Mouse (Mus musculus) hindbrain, embryonic 15.5 days (tissue): ENCODE measurements at regions not wholly inside any gene's neighbourhood (a gene's known extent, or its start where the extent isn't known, plus 50 kb on each side); places are given as distances from the start of the nearest gene placed in this dataset.

Experiments used
- ATAC-seq: fragments of 200-750 bp; cut with Nextera tagmentation; 2 replicates; pipeline ENCODE4 v1.8.0; 2017; ENCODE audit warnings: low read depth, moderate number of reproducible peaks, moderate TSS enrichment; ENCODE audit not compliant: low FRiP score
- H3K27ac ChIP-seq: fragments of 300-500 bp; sonication (generic); replicated peaks from 2 replicates; pipeline ENCODE4 v1.5.1; 2015; ENCODE audit warnings: mild to moderate bottlenecking, inconsistent platforms
- H3K27me3 ChIP-seq: fragments of 300-500 bp; sonication (generic); 2 replicates; pipeline ENCODE4 v1.6.1; 2015; ENCODE audit warnings: control low read depth, inconsistent platforms
- H3K36me3 ChIP-seq: fragments of 300-500 bp; sonication (generic); 2 replicates; pipeline ENCODE4 v1.6.1; 2015; ENCODE audit warnings: control low read depth, inconsistent platforms
- H3K4me1 ChIP-seq: fragments of 300-500 bp; sonication (generic); replicated peaks from 2 replicates; pipeline ENCODE4 v1.6.1; 2015; ENCODE audit warnings: control low read depth, inconsistent platforms
- H3K4me2 ChIP-seq: fragments of 300-500 bp; sonication (generic); 2 replicates; pipeline ENCODE4 v1.6.1; 2015; ENCODE audit warnings: moderate library complexity, mild to moderate bottlenecking, inconsistent platforms
- H3K4me3 ChIP-seq: fragments of 300-500 bp; sonication (generic); 2 replicates; pipeline ENCODE4 v1.5.1; 2015; ENCODE audit warnings: mild to moderate bottlenecking, inconsistent platforms
- H3K9ac ChIP-seq: fragments of 300-500 bp; sonication (generic); 2 replicates; pipeline ENCODE4 v1.6.1; 2015; ENCODE audit warnings: inconsistent platforms
- H3K9me3 ChIP-seq: fragments of 300-500 bp; sonication (generic); 2 replicates; pipeline ENCODE4 v1.6.1; 2016; ENCODE audit warnings: control low read depth, inconsistent platforms
- WGBS: fragments of 180-500 bp; shearing (Covaris S2); methylation state at CpG from one replicate; pipeline ENCODE4 v1.1.7; 2015; 5-methylcytosine and 5-hydroxymethylcytosine counted together

GRCm38 (mm10) chr7:145135971-145136370 is 71.9 kb downstream of the 1810010D01Rik start:
- H3K4me2 ChIP-seq = no peak overlapping the region
- no peaks in the 10 kb centered on the region for H3K36me3 ChIP-seq
- H3K27me3 ChIP-seq = no peaks in the 10 kb centered on the region
- H3K4me3 ChIP-seq = no peak overlapping the region
- 22% methylated on average over 5 of the region's 5 CpGs for WGBS
- peaks cover 3% of the 10 kb centered on the region; the same call in 1 of the 2 replicates for H3K9me3 ChIP-seq
- no peaks in the 10 kb centered on the region for H3K4me1 ChIP-seq
- ATAC-seq = no peak
- no peak overlapping the region for H3K27ac ChIP-seq
- H3K9ac ChIP-seq = no peak overlapping the region

- 83% methylated on average over 5 of the region's 5 CpGs for WGBS
- ATAC-seq = no peak
These were observed 75.4 kb downstream of the 1810010D01Rik start for GRCm38 (mm10) chr7:145132506-145132905.

GRCm38 (mm10) chr7:145131438-145132159 is 76.3 kb downstream of the 1810010D01Rik start:
- H3K27me3 ChIP-seq = no peaks in the 10 kb centered on the region
- no peak overlapping the region for H3K27ac ChIP-seq
- H3K9me3 ChIP-seq = no peaks in the 10 kb centered on the region
- H3K36me3 ChIP-seq = no peaks in the 10 kb centered on the region
- no peaks in the 10 kb centered on the region for H3K4me1 ChIP-seq
- H3K9ac ChIP-seq = no peak overlapping the region
- ATAC-seq = no peak
- H3K4me3 ChIP-seq = no peak overlapping the region
- 90% methylated on average over 8 of the region's 8 CpGs for WGBS
- no peak overlapping the region for H3K4me2 ChIP-seq

More at GRCm38 (mm10) chr7:145132506-145132905, 75.4 kb downstream of the 1810010D01Rik start:
- Histone ChIP-seq H3K27ac (no peak overlapping the region), H3K4me1 (no peaks in the 10 kb centered on the region), H3K27me3 (no peaks in the 10 kb centered on the region), H3K4me2 (no peak overlapping the region), H3K9me3 (no peaks in the 10 kb centered on the region), H3K4me3 (no peak overlapping the region), H3K9ac (no peak overlapping the region), H3K36me3 (no peaks in the 10 kb centered on the region)

GRCm38 (mm10) chr7:145129971-145130370 is 77.9 kb downstream of the 1810010D01Rik start:
- ATAC-seq = no peak
- 16% methylated on average over 4 of the region's 4 CpGs for WGBS

GRCm38 (mm10) chr7:145127661-145128060 is 80.3 kb downstream of the 1810010D01Rik start:
- Histone ChIP-seq H3K9ac (no peak overlapping the region), H3K4me2 (no peak overlapping the region), H3K4me3 (no peak overlapping the region), H3K27ac (no peak overlapping the region), H3K4me1 (no peaks in the 10 kb centered on the region), H3K27me3 (no peaks in the 10 kb centered on the region), H3K36me3 (no peaks in the 10 kb centered on the region), H3K9me3 (no peaks in the 10 kb centered on the region)
- no peak for ATAC-seq
- 33% methylated on average over 8 of the region's 8 CpGs for WGBS

More at GRCm38 (mm10) chr7:145129971-145130370, 77.9 kb downstream of the 1810010D01Rik start:
- Histone ChIP-seq H3K4me1 (no peaks in the 10 kb centered on the region), H3K9me3 (no peaks in the 10 kb centered on the region), H3K4me2 (no peak overlapping the region), H3K9ac (no peak overlapping the region), H3K27ac (no peak overlapping the region), H3K27me3 (no peaks in the 10 kb centered on the region), H3K36me3 (no peaks in the 10 kb centered on the region), H3K4me3 (no peak overlapping the region)

- Histone ChIP-seq H3K27me3 (no peaks in the 10 kb centered on the region), H3K4me2 (no peak overlapping the region), H3K27ac (no peak overlapping the region), H3K36me3 (no peaks in the 10 kb centered on the region), H3K4me3 (no peak overlapping the region), H3K4me1 (no peaks in the 10 kb centered on the region), H3K9me3 (no peaks in the 10 kb centered on the region), H3K9ac (no peak overlapping the region)
- ATAC-seq = no peak
- 27% methylated on average over 4 of the region's 4 CpGs for WGBS
These were observed 80.7 kb downstream of the 1810010D01Rik start for GRCm38 (mm10) chr7:145127180-145127579.

- H3K4me1 ChIP-seq = no peaks in the 10 kb centered on the region
- 88% methylated on average over 2 of the region's 2 CpGs for WGBS
These were observed 83.8 kb downstream of the 1810010D01Rik start for GRCm38 (mm10) chr7:145123996-145124601.

GRCm38 (mm10) chr7:145122471-145122870 is 85.4 kb downstream of the 1810010D01Rik start:
- H3K27ac ChIP-seq = no peak overlapping the region
- no peaks in the 10 kb centered on the region for H3K36me3 ChIP-seq
- no peak overlapping the region for H3K4me2 ChIP-seq
- H3K4me1 ChIP-seq = no peaks in the 10 kb centered on the region
- H3K4me3 ChIP-seq = no peak overlapping the region
- no peak for ATAC-seq
- no peaks in the 10 kb centered on the region for H3K9me3 ChIP-seq
- no peaks in the 10 kb centered on the region for H3K27me3 ChIP-seq
- WGBS = 81% methylated on average over 2 of the region's 2 CpGs
- no peak overlapping the region for H3K9ac ChIP-seq

More at GRCm38 (mm10) chr7:145123996-145124601, 83.8 kb downstream of the 1810010D01Rik start:
- Histone ChIP-seq H3K9me3 (no peaks in the 10 kb centered on the region), H3K36me3 (no peaks in the 10 kb centered on the region), H3K9ac (no peak overlapping the region), H3K4me3 (no peak overlapping the region), H3K27me3 (no peaks in the 10 kb centered on the region), H3K4me2 (no peak overlapping the region), H3K27ac (no peak overlapping the region)
- no peak for ATAC-seq

GRCm38 (mm10) chr7:145118406-145118805 is 89.5 kb downstream of the 1810010D01Rik start:
- Histone ChIP-seq H3K4me1 (no peaks in the 10 kb centered on the region), H3K27ac (no peak overlapping the region), H3K4me2 (no peak overlapping the region), H3K4me3 (no peak overlapping the region), H3K36me3 (no peaks in the 10 kb centered on the region), H3K9me3 (no peaks in the 10 kb centered on the region), H3K27me3 (no peaks in the 10 kb centered on the region), H3K9ac (no peak overlapping the region)
- 80% methylated on average over 4 of the region's 4 CpGs for WGBS
- no peak for ATAC-seq

GRCm38 (mm10) chr7:145114660-145115059 is 93.3 kb downstream of the 1810010D01Rik start:
- no peak overlapping the region for H3K27ac ChIP-seq
- WGBS = 90% methylated on average over 2 of the region's 2 CpGs
- 0 out of 2 replicates have a peak, but pooled peaks cover 2% of the 10 kb centered on the region for H3K4me1 ChIP-seq
- no peak overlapping the region for H3K4me3 ChIP-seq
- no peaks in the 10 kb centered on the region for H3K9me3 ChIP-seq
- H3K27me3 ChIP-seq = no peaks in the 10 kb centered on the region
- no peaks in the 10 kb centered on the region for H3K36me3 ChIP-seq
- H3K4me2 ChIP-seq = no peak overlapping the region
- ATAC-seq = no peak
- H3K9ac ChIP-seq = no peak overlapping the region

GRCm38 (mm10) chr7:145114145-145114544 is 93.8 kb downstream of the 1810010D01Rik start:
- H3K36me3 ChIP-seq = no peaks in the 10 kb centered on the region
- 58% methylated on average over 2 of the region's 2 CpGs for WGBS
- H3K4me2 ChIP-seq = no peak overlapping the region
- H3K9me3 ChIP-seq = no peaks in the 10 kb centered on the region
- 0 out of 2 replicates have a peak, but pooled peaks cover 2% of the 10 kb centered on the region for H3K4me1 ChIP-seq
- no peak for ATAC-seq
- no peak overlapping the region for H3K27ac ChIP-seq
- no peaks in the 10 kb centered on the region for H3K27me3 ChIP-seq
- H3K9ac ChIP-seq = no peak overlapping the region
- H3K4me3 ChIP-seq = no peak overlapping the region

GRCm38 (mm10) chr7:145112887-145113531 is 94.9 kb downstream of the 1810010D01Rik start:
- no peak overlapping the region for H3K4me2 ChIP-seq
- H3K9me3 ChIP-seq = no peaks in the 10 kb centered on the region
- 0 out of 2 replicates have a peak, but pooled peaks cover 2% of the 10 kb centered on the region for H3K4me1 ChIP-seq
- H3K9ac ChIP-seq = no peak overlapping the region
- H3K4me3 ChIP-seq = no peak overlapping the region
- 84% methylated on average over 7 of the region's 7 CpGs for WGBS
- no peaks in the 10 kb centered on the region for H3K36me3 ChIP-seq
- ATAC-seq = no peak
- no peak overlapping the region for H3K27ac ChIP-seq
- H3K27me3 ChIP-seq = no peaks in the 10 kb centered on the region
